Mouse (Mus musculus) heart, adult 2 months (tissue): ENCODE measurements at regions not wholly inside any gene's neighbourhood (a gene's known extent, or its start where the extent isn't known, plus 50 kb on each side); places are given as distances from the start of the nearest gene placed in this dataset.

Source experiments
- DNase-seq, 2 experiments: peaks; one replicate each; pipeline ENCODE4 v3.0.0; 2021
- H3K27ac ChIP-seq: fragments of 200-600 bp; 2 replicates; pipeline ENCODE4 v1.8.1; 2022
- H3K27me3 ChIP-seq: fragments of 200-500 bp; 2 replicates; pipeline ENCODE4 v1.6.1; 2012; ENCODE audit warnings: mild to moderate bottlenecking, low read length, inconsistent platforms, mixed read lengths; ENCODE audit not compliant: control insufficient read depth, insufficient read depth
- H3K36me3 ChIP-seq: fragments of 200-500 bp; 2 replicates; pipeline ENCODE4 v1.6.1; 2012; ENCODE audit warnings: low read length, inconsistent platforms; ENCODE audit not compliant: control insufficient read depth, insufficient read depth
- H3K4me1 ChIP-seq: fragments of 200-500 bp; 2 replicates; pipeline ENCODE4 v1.6.1; 2011; ENCODE audit warnings: low read length; ENCODE audit not compliant: control insufficient read depth, insufficient read depth
- H3K4me3 ChIP-seq: fragments of 200-600 bp; 2 replicates; pipeline ENCODE4 v1.8.1; 2022
- H3K79me2 ChIP-seq: fragments of 200-500 bp; replicated peaks from 2 replicates; pipeline ENCODE4 v1.6.1; 2012; ENCODE audit warnings: mild to moderate bottlenecking, inconsistent platforms, low read length, moderate library complexity, mixed read lengths; ENCODE audit not compliant: control insufficient read depth, insufficient read depth
- H3K9ac ChIP-seq: fragments of 200-500 bp; 2 replicates; pipeline ENCODE4 v1.6.1; 2012; ENCODE audit warnings: low read depth, mild to moderate bottlenecking, control low read depth, inconsistent platforms, low read length, mixed read lengths
- CTCF ChIP-seq: fragments of 200-600 bp; IDR thresholded peaks from 2 replicates; pipeline ENCODE4 v1.8.1; 2022; ENCODE audit warnings: antibody characterized with exemption, mild to moderate bottlenecking, moderate library complexity
- EP300 ChIP-seq: fragments of 200-500 bp; IDR thresholded peaks from 2 replicates; pipeline ENCODE4 v1.6.1; 2011; ENCODE audit warnings: low read depth, low read length, control low read depth; ENCODE audit not compliant: insufficient read depth
- POLR2A ChIP-seq: fragments of 200-500 bp; IDR thresholded peaks from 2 replicates; pipeline ENCODE4 v1.6.1; 2011; ENCODE audit warnings: mild to moderate bottlenecking, low read depth, low read length, control low read depth; ENCODE audit not compliant: insufficient read depth
- WGBS: fragments of 180-500 bp; shearing (Covaris S2); methylation state at CpG from one replicate; pipeline ENCODE4 v1.1.7; 2018; 5-methylcytosine and 5-hydroxymethylcytosine counted together
- intact Hi-C: fragments of 180-260 bp; cut with DNase I; formaldehyde crosslinking; loops from one replicate; pipeline ENCODE4 v1.15.1; 2025

DNA sequence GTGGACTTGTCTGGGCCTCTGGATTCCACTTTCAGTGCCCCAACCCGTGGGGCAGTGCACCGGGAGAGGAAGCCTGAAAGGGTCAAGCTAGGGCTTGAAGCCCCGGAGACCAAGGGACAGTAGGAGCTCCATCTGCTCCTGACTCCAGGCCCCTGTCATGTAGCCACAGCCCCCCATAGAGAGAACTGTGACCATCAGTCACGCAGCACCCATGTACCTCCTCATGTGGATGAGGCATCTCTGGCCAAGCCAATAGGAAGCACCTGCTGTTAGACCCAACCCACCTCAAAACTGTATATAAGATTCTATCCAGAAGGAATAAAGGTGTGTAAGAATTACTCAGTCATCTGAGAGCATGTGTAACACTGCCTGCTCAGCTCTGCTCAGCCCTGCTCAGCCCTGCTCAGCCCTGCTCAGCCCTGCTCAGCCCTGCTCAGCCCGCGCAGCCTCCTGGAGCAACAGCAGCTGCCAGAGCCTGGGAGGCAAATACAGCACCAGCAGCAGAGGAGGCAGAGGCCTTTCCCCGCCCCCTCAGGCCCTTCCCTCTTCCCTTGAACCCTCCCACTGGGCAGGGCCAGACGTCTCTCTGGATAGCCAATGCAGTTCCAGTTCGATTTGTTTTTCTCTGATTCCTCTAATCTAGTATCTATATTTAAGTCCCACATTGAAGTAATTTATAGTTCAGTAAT is 80.6 kb upstream of the Eepd1 start:
- peak; percentile 14 to 36 for DNase-seq
- H3K4me1 ChIP-seq: no peaks in the 10 kb centered on the region
- no peak overlapping the region for H3K9ac ChIP-seq
- intact Hi-C loops: no loop called here
- no peaks in the 10 kb centered on the region for H3K36me3 ChIP-seq
- H3K27me3 ChIP-seq: no peaks in the 10 kb centered on the region
- H3K27ac ChIP-seq: no peak overlapping the region
- H3K4me3 ChIP-seq: no peak overlapping the region
- TF ChIP-seq POLR2A (no peak), CTCF (no peak), EP300 (no peak)
- WGBS: 50% methylated on average over 9 of the region's 9 CpGs
- no peaks in the 10 kb centered on the region for H3K79me2 ChIP-seq

DNA sequence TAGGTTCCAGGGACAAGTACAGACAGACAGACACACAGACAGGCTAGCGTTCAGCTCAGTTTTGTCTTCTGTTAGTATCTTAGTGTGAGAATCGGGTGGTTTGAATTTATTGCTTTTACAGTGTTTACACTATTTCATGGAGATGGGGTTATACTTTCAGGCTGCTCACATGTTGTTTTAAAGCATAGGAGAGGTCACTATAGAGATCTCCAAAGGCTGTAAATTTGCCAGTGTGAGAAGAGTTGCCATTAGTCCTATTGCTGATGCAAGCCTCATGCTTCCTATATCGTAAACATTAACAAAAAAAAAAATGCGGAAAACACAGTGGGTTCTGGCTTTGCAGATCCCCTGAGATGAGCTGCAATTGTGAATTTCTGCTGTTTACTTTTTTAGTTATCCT is 75.5 kb upstream of the Eepd1 start:
- Histone ChIP-seq H3K27me3 (no peaks in the 10 kb centered on the region), H3K9ac (no peak overlapping the region), H3K4me1 (no peaks in the 10 kb centered on the region), H3K79me2 (no peaks in the 10 kb centered on the region), H3K27ac (no peak overlapping the region), H3K4me3 (no peak overlapping the region), H3K36me3 (no peaks in the 10 kb centered on the region)
- 88% methylated on average over 4 of the region's 4 CpGs for WGBS
- TF ChIP-seq EP300 (no peak), CTCF (no peak), POLR2A (no peak)
- intact Hi-C loops: no loop called here
- no peak for DNase-seq

DNA sequence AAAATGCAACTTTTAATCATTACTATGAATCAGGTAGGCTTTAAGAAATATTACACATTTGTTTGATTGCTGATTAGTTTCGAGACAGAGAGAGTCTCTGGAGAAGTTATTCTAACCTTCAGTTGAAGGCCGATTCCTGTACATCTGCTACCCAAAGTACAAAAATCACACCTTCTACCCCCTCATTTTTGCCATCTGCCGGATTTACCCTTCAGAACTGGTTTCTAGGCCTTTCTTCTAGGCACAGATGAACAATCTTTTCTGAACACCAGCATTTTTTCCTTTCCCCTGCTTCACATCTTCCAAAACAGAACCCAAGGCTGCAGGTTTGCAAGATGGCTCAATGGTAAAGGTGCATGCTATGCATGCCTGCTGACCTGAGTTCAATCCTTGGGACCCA is 72.8 kb upstream of the Eepd1 start:
- no peak overlapping the region for H3K27ac ChIP-seq
- H3K9ac ChIP-seq: no peak overlapping the region
- no peaks in the 10 kb centered on the region for H3K27me3 ChIP-seq
- no peaks in the 10 kb centered on the region for H3K4me1 ChIP-seq
- no peaks in the 10 kb centered on the region for H3K79me2 ChIP-seq
- H3K4me3 ChIP-seq: no peak overlapping the region
- no peak for DNase-seq
- TF ChIP-seq CTCF (no peak), EP300 (no peak), POLR2A (no peak)
- intact Hi-C loops: no loop called here
- no peaks in the 10 kb centered on the region for H3K36me3 ChIP-seq
- 81% methylated on average over 3 of the region's 3 CpGs for WGBS

DNA sequence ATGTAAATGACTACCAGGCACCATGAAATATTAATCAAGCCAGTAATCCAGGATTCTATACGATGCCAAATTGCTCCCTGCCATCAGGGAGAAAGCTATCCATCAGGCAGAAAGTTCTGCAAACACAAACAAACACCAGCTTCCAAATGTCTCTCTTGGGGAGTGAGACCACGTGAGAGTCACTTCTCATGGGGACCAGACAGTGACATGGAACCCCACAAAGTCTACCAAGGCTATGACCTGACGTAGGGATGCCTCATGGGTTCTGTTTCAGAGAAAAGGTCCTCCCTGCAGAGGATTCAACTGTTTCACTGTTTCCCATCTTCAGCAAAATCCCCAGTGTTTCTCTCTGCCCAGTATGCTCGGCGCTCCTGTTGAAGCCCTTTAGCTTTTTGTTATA is 71.6 kb upstream of the Eepd1 start:
- DNase-seq: no peak
- Histone ChIP-seq H3K27ac (no peak overlapping the region), H3K36me3 (no peaks in the 10 kb centered on the region), H3K27me3 (no peaks in the 10 kb centered on the region), H3K9ac (no peak overlapping the region), H3K4me3 (no peak overlapping the region), H3K79me2 (no peaks in the 10 kb centered on the region), H3K4me1 (no peaks in the 10 kb centered on the region)
- TF ChIP-seq POLR2A (no peak), EP300 (no peak), CTCF (no peak)
- intact Hi-C loops: no loop called here
- 85% methylated on average over 5 of the region's 5 CpGs for WGBS

DNA sequence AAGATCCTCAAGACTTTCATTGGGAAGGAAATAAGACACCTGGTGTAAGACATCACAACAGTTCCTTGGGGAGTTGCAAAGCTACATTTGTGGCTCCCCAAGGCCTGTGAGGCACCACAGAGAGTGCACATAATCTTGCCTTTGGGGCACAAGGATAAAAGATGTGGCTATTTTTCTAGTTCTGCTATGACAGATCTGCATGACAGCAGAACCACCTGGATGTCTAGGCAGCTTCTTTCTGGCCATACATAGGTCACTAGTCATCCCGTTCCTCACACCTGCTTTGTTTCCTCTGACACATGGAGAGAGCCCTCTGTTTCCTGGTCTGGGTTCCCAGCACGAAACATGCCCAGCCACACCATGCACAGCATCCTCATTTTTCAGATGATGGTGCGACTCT is 67.5 kb upstream of the Eepd1 start:
- no peak overlapping the region for H3K27ac ChIP-seq
- intact Hi-C loops: no loop called here
- H3K36me3 ChIP-seq: no peaks in the 10 kb centered on the region
- H3K79me2 ChIP-seq: no peaks in the 10 kb centered on the region
- H3K4me1 ChIP-seq: no peaks in the 10 kb centered on the region
- no peaks in the 10 kb centered on the region for H3K27me3 ChIP-seq
- WGBS: 82% methylated on average over 3 of the region's 3 CpGs
- H3K9ac ChIP-seq: no peak overlapping the region
- no peak overlapping the region for H3K4me3 ChIP-seq
- TF ChIP-seq CTCF (no peak), EP300 (no peak), POLR2A (no peak)
- DNase-seq: no peak

DNA sequence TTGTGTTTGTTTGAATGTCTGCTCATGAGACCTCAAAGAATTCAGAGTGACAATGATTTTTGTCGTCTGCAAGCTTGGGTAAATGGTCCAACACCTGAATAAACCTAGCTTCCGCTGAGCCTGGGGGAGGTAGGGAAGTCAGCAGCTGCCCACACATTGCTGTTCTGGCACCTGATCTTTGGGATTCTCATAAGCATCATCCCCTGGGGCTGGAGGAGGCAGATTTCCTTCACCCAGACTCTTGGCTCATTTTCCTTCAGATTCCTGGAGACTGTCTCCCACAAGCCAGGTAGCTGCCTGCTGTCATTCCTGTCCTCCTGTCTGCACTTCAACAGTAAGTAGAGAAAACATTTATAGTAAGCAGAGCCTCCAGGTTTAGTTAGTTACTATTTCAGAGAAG is 67.0 kb upstream of the Eepd1 start:
- Histone ChIP-seq H3K9ac (no peak overlapping the region), H3K27ac (no peak overlapping the region), H3K79me2 (no peaks in the 10 kb centered on the region), H3K27me3 (no peaks in the 10 kb centered on the region), H3K4me1 (no peaks in the 10 kb centered on the region), H3K36me3 (no peaks in the 10 kb centered on the region), H3K4me3 (no peak overlapping the region)
- WGBS: 57% methylated on average over 2 of the region's 2 CpGs
- TF ChIP-seq CTCF: no peak
- TF ChIP-seq EP300: no peak
- no peak for TF ChIP-seq POLR2A
- intact Hi-C loops: no loop called here
- no peak for DNase-seq
